In the genomic region with DNA sequence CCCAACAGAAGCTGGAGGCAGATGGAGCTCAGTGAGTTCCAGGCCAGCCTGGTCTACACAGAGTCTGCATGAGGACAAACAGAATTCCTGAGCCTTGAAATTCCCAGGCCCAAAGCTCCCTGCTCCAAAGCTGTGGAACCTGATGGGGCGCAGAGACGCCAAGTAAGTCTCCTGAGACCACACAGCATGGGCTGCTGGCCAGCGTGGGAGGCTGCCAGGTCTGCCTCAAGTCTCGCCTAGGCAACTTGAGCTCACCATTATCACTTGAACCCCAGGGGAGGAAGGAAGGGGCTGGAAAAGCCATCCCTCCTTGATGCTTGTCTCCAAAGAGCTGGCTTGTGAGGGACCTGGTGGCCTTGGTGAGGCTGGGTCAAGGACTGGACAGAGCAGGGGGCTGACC, we compare ENCODE assay signal across 10 mouse cellular contexts. TPM values are rescaled to one million over a fixed set of nuclear protein-coding genes. Genes with fewer than 3 reads are reported as not detected.
DNase-seq lines count a peak whose midpoint lies in the region; ATAC-seq and TF ChIP-seq lines count a peak whose summit lies in the region.
"Had no signal": no experiment of that assay in that cellular context is flagged by ENCODE, and none has a peak within 500 bp of the region (broad histone marks: within the 10 kb centered on the region; RNA-seq: fewer than 3 reads in every experiment).

No protein-coding gene starts in this region.

- H3K9me3 ChIP-seq in forebrain, embryonic 13.5 days (replicated peaks), result no peaks in the 10 kb centered on the region
- H3K9me3 ChIP-seq in forebrain, embryonic 14.5 days (replicated peaks; ENCODE audit: control insufficient read depth, low read length), result no peaks in the 10 kb centered on the region
- H3K9me3 ChIP-seq in kidney, embryonic 16.5 days (ENCODE audit: low read length), result no peaks in the 10 kb centered on the region
- no peaks in the 10 kb centered on the region for H3K9me3 ChIP-seq in stomach, postnatal 0 days (ENCODE audit: control insufficient read depth, low read length)

- peaks cover 29% of the 10 kb centered on the region for H3K27me3 ChIP-seq in forebrain, embryonic 13.5 days
- H3K27me3 ChIP-seq in forebrain, embryonic 14.5 days (replicated peaks; ENCODE audit: control insufficient read depth, insufficient read depth, low read length), result peaks cover 10% of the 10 kb centered on the region; the same call in 1 of the 2 replicates
- H3K27me3 ChIP-seq in kidney, embryonic 16.5 days (ENCODE audit: insufficient read depth, low read length), result 0 out of 2 replicates have a peak, but pooled peaks cover 4% of the 10 kb centered on the region
- H3K27me3 ChIP-seq in stomach, postnatal 0 days (ENCODE audit: control insufficient read depth, insufficient read depth, low read length), result no peaks in the 10 kb centered on the region

- ATAC-seq in forebrain, embryonic 13.5 days, result no peak
- no peak for ATAC-seq in forebrain, embryonic 14.5 days
- no peak for ATAC-seq in kidney, embryonic 16.5 days (ENCODE audit: low FRiP score, low TSS enrichment)
- no peak for ATAC-seq in stomach, postnatal 0 days (ENCODE audit: low FRiP score, low TSS enrichment)

- H3K27ac ChIP-seq in forebrain, embryonic 13.5 days, result no peak overlapping the region
- no peak overlapping the region for H3K27ac ChIP-seq in forebrain, embryonic 14.5 days (ENCODE audit: low read depth, low read length)
- H3K27ac ChIP-seq in kidney, embryonic 16.5 days (ENCODE audit: low read length), result peak overlapping the region; percentile 89
- peak overlapping the region; percentile 92 for H3K27ac ChIP-seq in stomach, postnatal 0 days (replicated peaks)
- H3K27ac ChIP-seq: liver, embryonic 14.5 days had no signal

- H3K9ac ChIP-seq in forebrain, embryonic 13.5 days, result 0 out of 2 replicates have a peak overlapping the region, but pooled peaks have one; percentile 37
- H3K9ac ChIP-seq in forebrain, embryonic 14.5 days (ENCODE audit: low read length), result no peak overlapping the region
- peak overlapping the region; percentile 14 for H3K9ac ChIP-seq in kidney, embryonic 16.5 days (replicated peaks; ENCODE audit: low read length)
- peak overlapping the region; percentile 43; the same call in 1 of the 2 replicates for H3K9ac ChIP-seq in stomach, postnatal 0 days (ENCODE audit: low read length)
- H3K9ac ChIP-seq: liver, embryonic 14.5 days had no signal

- TF ChIP-seq EP300 in stomach, postnatal 0 days (optimal IDR thresholded peaks at IDR 0.05), result no peak

- no peak overlapping the region for H3K4me3 ChIP-seq in forebrain, embryonic 13.5 days
- H3K4me3 ChIP-seq in forebrain, embryonic 14.5 days (ENCODE audit: low read depth, low read length), result no peak overlapping the region
- H3K4me3 ChIP-seq in kidney, embryonic 16.5 days (ENCODE audit: low read length), result peak overlapping the region; percentile 26; the same call in 1 of the 2 replicates
- peak overlapping the region; percentile 6; the same call in 1 of the 2 replicates for H3K4me3 ChIP-seq in stomach, postnatal 0 days (ENCODE audit: low read depth, low read length)
- H3K4me3 ChIP-seq: erythroblast, embryonic 14.5 days had no signal

- DNase-seq in forebrain, embryonic 14.5 days (ENCODE audit: low spot score), result no peak
- DNase-seq in thymus, postnatal 36 days, result peak; percentile 39 to 43
- DNase-seq in thymus, postnatal 14 days, result no peak
- no peak for DNase-seq in stomach, postnatal 0 days (ENCODE audit: low spot score)
- DNase-seq in spleen, postnatal 36 days (ENCODE audit: low spot score in 2 of 2), result no peak
- DNase-seq in urinary bladder, postnatal 25 days (ENCODE audit: low spot score), result no peak

- no peak for TF ChIP-seq CTCF in stomach, postnatal 0 days (IDR thresholded peaks at IDR 0.05; ENCODE audit: low read depth)

- WGBS in forebrain, embryonic 13.5 days, result 62% methylated on average over 4 of the region's 4 CpGs
- 62% methylated on average over 4 of the region's 4 CpGs for WGBS in forebrain, embryonic 14.5 days
- 58% methylated on average over 4 of the region's 4 CpGs for WGBS in kidney, embryonic 16.5 days
- 44% methylated on average over 4 of the region's 4 CpGs for WGBS in stomach, postnatal 0 days

- peaks cover 34% of the 10 kb centered on the region for H3K36me3 ChIP-seq in forebrain, embryonic 13.5 days (ENCODE audit: poor library complexity, severe bottlenecking)
- peaks cover 28% of the 10 kb centered on the region for H3K36me3 ChIP-seq in forebrain, embryonic 14.5 days (ENCODE audit: control insufficient read depth, insufficient read depth, low read length)
- H3K36me3 ChIP-seq in kidney, embryonic 16.5 days (ENCODE audit: insufficient read depth, low read length), result peaks cover 23% of the 10 kb centered on the region
- H3K36me3 ChIP-seq in stomach, postnatal 0 days (ENCODE audit: control insufficient read depth, insufficient read depth, low read length), result peaks cover 21% of the 10 kb centered on the region

- H3K4me1 ChIP-seq in forebrain, embryonic 13.5 days, result no peaks in the 10 kb centered on the region
- no peaks in the 10 kb centered on the region for H3K4me1 ChIP-seq in forebrain, embryonic 14.5 days (ENCODE audit: control insufficient read depth, insufficient read depth, low read length)
- H3K4me1 ChIP-seq in kidney, embryonic 16.5 days (ENCODE audit: insufficient read depth, low read length), result peaks cover 39% of the 10 kb centered on the region
- H3K4me1 ChIP-seq in stomach, postnatal 0 days (replicated peaks; ENCODE audit: control insufficient read depth, insufficient read depth), result peaks cover 11% of the 10 kb centered on the region

- no peak overlapping the region for H3K4me2 ChIP-seq in forebrain, embryonic 13.5 days
- H3K4me2 ChIP-seq in forebrain, embryonic 14.5 days (ENCODE audit: low read length), result no peak overlapping the region
- H3K4me2 ChIP-seq in kidney, embryonic 16.5 days (replicated peaks; ENCODE audit: low read depth, low read length), result peak overlapping the region; percentile 34
- peak overlapping the region; percentile 42 for H3K4me2 ChIP-seq in stomach, postnatal 0 days (replicated peaks; ENCODE audit: low read depth)

RNA-seq across cellular contexts. Expression of gene Tbxa2r, which starts 1.5 kb away (rescaled TPM):
- polyA plus RNA-seq in forebrain, embryonic 13.5 days (2015; fragmentation: Nextera tagmentation; extraction: Ambion mirVana), result 2.6 and 3.8 TPM in 2 replicates
- polyA plus RNA-seq in forebrain, embryonic 14.5 days (2014; fragmentation: Nextera tagmentation; extraction: Ambion mirVana), result 2.9 and 4.1 TPM in 2 replicates
- 19.7 and 20.2 TPM in 2 replicates for polyA plus RNA-seq in kidney, embryonic 16.5 days (2015; fragmentation: Nextera tagmentation; extraction: Ambion mirVana)
- 19.7 and 20.2 TPM in 2 replicates for polyA plus RNA-seq in stomach, postnatal 0 days (2015; fragmentation: Nextera tagmentation; extraction: Ambion mirVana)

RNA-seq across cellular contexts. Expression of gene Cactin, which starts 9.1 kb away (rescaled TPM):
- polyA plus RNA-seq in forebrain, embryonic 13.5 days (2015; fragmentation: Nextera tagmentation; extraction: Ambion mirVana), result 39.9 and 42.0 TPM in 2 replicates
- polyA plus RNA-seq in forebrain, embryonic 14.5 days (2014; fragmentation: Nextera tagmentation; extraction: Ambion mirVana), result 16.8 and 22.2 TPM in 2 replicates
- polyA plus RNA-seq in kidney, embryonic 16.5 days (2015; fragmentation: Nextera tagmentation; extraction: Ambion mirVana), result 42.3 and 43.2 TPM in 2 replicates
- 16.2 and 16.6 TPM in 2 replicates for polyA plus RNA-seq in stomach, postnatal 0 days (2015; fragmentation: Nextera tagmentation; extraction: Ambion mirVana)

RNA-seq across cellular contexts. Expression of gene Gipc3, which starts 13.1 kb away (rescaled TPM):
- not detected in 2 replicates for polyA plus RNA-seq in forebrain, embryonic 13.5 days (2015; fragmentation: Nextera tagmentation; extraction: Ambion mirVana)
- not detected in 2 replicates for polyA plus RNA-seq in forebrain, embryonic 14.5 days (2014; fragmentation: Nextera tagmentation; extraction: Ambion mirVana)
- 0.09 TPM in 2 replicates for polyA plus RNA-seq in kidney, embryonic 16.5 days (2015; fragmentation: Nextera tagmentation; extraction: Ambion mirVana)
- polyA plus RNA-seq in stomach, postnatal 0 days (2015; fragmentation: Nextera tagmentation; extraction: Ambion mirVana), result 0.06 and 0.10 TPM in 2 replicates

RNA-seq across cellular contexts. Expression of gene Hmg20b, which starts 20.3 kb away (rescaled TPM):
- 60.6 and 61.1 TPM in 2 replicates for polyA plus RNA-seq in forebrain, embryonic 13.5 days (2015; fragmentation: Nextera tagmentation; extraction: Ambion mirVana)
- polyA plus RNA-seq in forebrain, embryonic 14.5 days (2014; fragmentation: Nextera tagmentation; extraction: Ambion mirVana), result 42.5 and 44.4 TPM in 2 replicates
- polyA plus RNA-seq in kidney, embryonic 16.5 days (2015; fragmentation: Nextera tagmentation; extraction: Ambion mirVana), result 90.6 and 94.5 TPM in 2 replicates
- polyA plus RNA-seq in stomach, postnatal 0 days (2015; fragmentation: Nextera tagmentation; extraction: Ambion mirVana), result 72.2 and 77.9 TPM in 2 replicates

RNA-seq across cellular contexts. Expression of gene Mfsd12, which starts 27.3 kb away (rescaled TPM):
- polyA plus RNA-seq in forebrain, embryonic 13.5 days (2015; fragmentation: Nextera tagmentation; extraction: Ambion mirVana), result 6.3 and 6.8 TPM in 2 replicates
- polyA plus RNA-seq in forebrain, embryonic 14.5 days (2014; fragmentation: Nextera tagmentation; extraction: Ambion mirVana), result 4.1 and 4.9 TPM in 2 replicates
- 9.8 and 12.5 TPM in 2 replicates for polyA plus RNA-seq in kidney, embryonic 16.5 days (2015; fragmentation: Nextera tagmentation; extraction: Ambion mirVana)
- 7.4 and 7.9 TPM in 2 replicates for polyA plus RNA-seq in stomach, postnatal 0 days (2015; fragmentation: Nextera tagmentation; extraction: Ambion mirVana)

Comparison
In these comparisons a context has a peak if more than half of its experiments do, and no peak if none do; other contexts are left out.
1. DNase-seq: peak in thymus, postnatal 36 days (2 of 2); none in forebrain, embryonic 14.5 days (single experiment), thymus, postnatal 14 days (single experiment), stomach, postnatal 0 days (single experiment), spleen, postnatal 36 days (0 of 2) and urinary bladder, postnatal 25 days (single experiment).
2. H3K27ac ChIP-seq: peak in kidney, embryonic 16.5 days (single experiment) and stomach, postnatal 0 days (single experiment); none in forebrain, embryonic 13.5 days (single experiment) and forebrain, embryonic 14.5 days (single experiment).
3. H3K4me2 ChIP-seq: peak in kidney, embryonic 16.5 days (single experiment) and stomach, postnatal 0 days (single experiment); none in forebrain, embryonic 13.5 days (single experiment) and forebrain, embryonic 14.5 days (single experiment).
4. H3K4me3 ChIP-seq: peak in kidney, embryonic 16.5 days (single experiment) and stomach, postnatal 0 days (single experiment); none in forebrain, embryonic 13.5 days (single experiment) and forebrain, embryonic 14.5 days (single experiment).